Mouse (Mus musculus) thymus, postnatal 4 days (tissue): ENCODE measurements around the gene Dynll1.

ENCODE experiments used
- DNase-seq: peaks from one replicate; pipeline ENCODE4 v3.0.0; 2021

Gene Dynll1

GRCm38 (mm10) chr5:115266787-115267468 is 33.9 kb downstream of the Dynll1 start:
- DNase-seq, result no peak

- no peak for DNase-seq
Observed at GRCm38 (mm10) chr5:115266340-115266739, 34.5 kb downstream of the Dynll1 start.

- no peak for DNase-seq
Observed at GRCm38 (mm10) chr5:115262502-115263291, 38.1 kb downstream of the Dynll1 start.

- no peak for DNase-seq
Observed at GRCm38 (mm10) chr5:115261880-115262279, 38.9 kb downstream of the Dynll1 start.

- DNase-seq, result no peak
Observed at GRCm38 (mm10) chr5:115261141-115261540, 39.7 kb downstream of the Dynll1 start.

GRCm38 (mm10) chr5:115260356-115260755 is 40.4 kb downstream of the Dynll1 start:
- no peak for DNase-seq

GRCm38 (mm10) chr5:115256909-115257546 is 43.8 kb downstream of the Dynll1 start:
- no peak for DNase-seq

- no peak for DNase-seq
Observed at GRCm38 (mm10) chr5:115255472-115255871, 45.3 kb downstream of the Dynll1 start.
